Mouse (Mus musculus): ENCODE results near the gene Itih4. TPM values are rescaled to one million over a fixed set of nuclear protein-coding genes. Genes with fewer than 3 reads are reported as not detected.

Itih4 gene
- polyA plus RNA-seq, 1 experiment from 2014 or later = not detected

DNA sequence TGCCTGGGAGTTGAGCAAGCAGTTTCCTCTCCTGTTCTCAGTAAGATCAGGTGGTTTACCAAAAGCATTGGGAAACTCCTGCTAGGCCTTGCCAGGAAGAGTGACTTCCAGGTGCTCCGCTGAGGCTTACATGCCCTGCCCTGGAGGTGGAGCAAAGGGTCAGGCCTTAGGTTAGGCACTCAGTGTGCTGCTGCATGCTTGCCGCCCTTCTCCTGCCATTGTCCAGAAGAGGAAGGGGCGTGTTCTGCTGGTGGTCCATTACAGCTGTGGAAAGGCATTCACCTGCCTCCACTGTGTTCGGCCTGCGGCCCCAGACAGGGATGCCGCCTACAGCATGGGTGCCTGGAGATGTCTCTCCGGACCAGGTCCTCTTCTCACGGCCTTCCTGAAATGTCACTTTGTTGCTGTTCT is 16.9 kb upstream of the Itih4 start:
- H3K4me3 ChIP-seq = no peak overlapping the region
- no peak overlapping the region for H3K27ac ChIP-seq (replicated peaks)
- DNase-seq (ENCODE audit: low spot score) = no peak
- peaks cover 58% of the 10 kb centered on the region for H3K36me3 ChIP-seq
- H3K27me3 ChIP-seq (ENCODE audit: low read depth, poor library complexity, severe bottlenecking) = no peaks in the 10 kb centered on the region
- H3K9me3 ChIP-seq (replicated peaks) = no peaks in the 10 kb centered on the region
- H3K4me1 ChIP-seq = no peaks in the 10 kb centered on the region
- 84% methylated on average over 8 of the region's 8 CpGs for WGBS

DNA sequence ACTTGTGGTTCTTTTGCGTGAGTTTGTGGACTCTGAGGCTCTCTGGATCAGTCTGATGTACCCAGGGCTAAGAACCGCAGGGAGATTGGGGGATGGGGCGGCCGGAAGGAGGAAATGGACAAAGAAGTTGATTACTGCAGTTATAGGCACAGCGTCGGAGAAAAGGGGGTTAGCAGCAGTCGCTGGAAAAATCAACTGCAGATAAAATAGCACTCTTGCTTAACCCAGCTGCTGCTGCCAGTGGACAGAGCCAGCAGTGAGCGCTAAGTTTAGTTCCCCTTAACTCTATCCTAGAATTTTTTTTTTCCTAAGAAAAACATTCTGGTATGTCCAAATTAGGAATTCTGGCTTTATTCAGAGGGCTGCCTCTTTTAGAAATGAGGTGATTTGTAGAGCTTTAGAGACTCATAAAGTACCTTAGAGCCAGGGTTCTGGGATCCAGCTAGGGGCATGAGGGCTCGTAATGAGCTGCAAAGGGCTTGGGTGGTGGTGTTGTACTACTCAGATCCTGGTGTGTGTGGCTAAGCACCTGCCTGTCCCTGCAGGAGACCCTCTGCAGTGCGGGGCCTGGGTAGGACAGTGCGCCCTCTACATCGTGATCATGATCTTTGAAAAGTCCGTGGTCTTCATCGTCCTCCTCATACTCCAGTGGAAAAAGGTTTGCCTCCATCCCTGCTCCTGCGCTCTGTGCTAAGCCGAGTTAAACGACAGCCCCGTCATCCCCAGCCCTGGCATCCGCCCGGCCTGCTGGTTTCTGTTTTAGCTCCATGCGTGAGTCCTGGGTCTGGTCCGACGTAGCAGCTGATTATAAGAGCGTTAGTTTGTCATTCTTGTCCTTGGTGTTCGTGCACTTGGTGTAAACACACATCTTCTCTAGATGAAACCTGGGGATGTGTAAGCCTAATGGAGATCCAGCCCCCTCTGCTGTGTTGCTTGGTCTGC is 15.8 kb upstream of the Itih4 start:
- 93% methylated on average over 25 of the region's 25 CpGs for WGBS
- H3K36me3 ChIP-seq = peaks cover 59% of the 10 kb centered on the region
- no peak for DNase-seq (ENCODE audit: low spot score)
- H3K27me3 ChIP-seq (ENCODE audit: low read depth, poor library complexity, severe bottlenecking) = no peaks in the 10 kb centered on the region
- H3K9me3 ChIP-seq (replicated peaks) = no peaks in the 10 kb centered on the region
- no peak overlapping the region for H3K4me3 ChIP-seq
- no peaks in the 10 kb centered on the region for H3K4me1 ChIP-seq
- no peak overlapping the region for H3K27ac ChIP-seq (replicated peaks)

DNA sequence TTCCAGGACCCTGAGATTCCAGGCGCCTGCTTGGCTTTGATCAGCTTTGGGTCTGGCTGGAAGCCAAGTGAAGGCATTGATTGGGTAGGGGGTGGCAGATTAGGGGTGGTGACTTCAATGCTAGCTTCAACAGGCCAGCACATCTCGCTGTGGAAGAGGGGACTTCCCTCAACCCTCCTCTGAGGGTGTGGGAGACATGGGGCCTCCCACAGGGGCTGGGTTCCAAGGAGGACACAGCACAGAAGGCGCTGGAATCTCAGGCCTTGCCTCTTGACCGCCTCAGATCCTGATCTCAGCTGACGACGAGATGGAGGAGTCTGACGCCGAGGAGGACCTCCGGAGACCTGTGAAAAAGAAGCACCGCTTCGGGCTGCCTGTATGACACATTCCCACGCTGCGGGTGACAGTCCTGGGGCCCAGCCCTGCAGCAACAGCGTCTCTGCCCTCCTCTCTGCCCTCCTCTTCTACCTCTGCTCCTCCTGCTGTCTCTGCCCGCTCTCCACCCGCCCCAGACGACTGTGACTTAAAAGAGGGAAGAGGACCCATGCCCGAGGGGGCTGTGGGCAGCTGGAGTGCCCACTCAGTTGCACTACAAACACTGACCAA is 12.1 kb upstream of the Itih4 start:
- 90% methylated on average over 18 of the region's 18 CpGs for WGBS
- no peak overlapping the region for H3K27ac ChIP-seq (replicated peaks)
- no peak for DNase-seq (ENCODE audit: low spot score)
- H3K27me3 ChIP-seq (ENCODE audit: low read depth, poor library complexity, severe bottlenecking) = no peaks in the 10 kb centered on the region
- no peaks in the 10 kb centered on the region; the same call in 1 of the 2 replicates for H3K4me1 ChIP-seq
- H3K36me3 ChIP-seq = peaks cover 60% of the 10 kb centered on the region
- H3K4me3 ChIP-seq = no peak overlapping the region
- no peaks in the 10 kb centered on the region for H3K9me3 ChIP-seq (replicated peaks)

DNA sequence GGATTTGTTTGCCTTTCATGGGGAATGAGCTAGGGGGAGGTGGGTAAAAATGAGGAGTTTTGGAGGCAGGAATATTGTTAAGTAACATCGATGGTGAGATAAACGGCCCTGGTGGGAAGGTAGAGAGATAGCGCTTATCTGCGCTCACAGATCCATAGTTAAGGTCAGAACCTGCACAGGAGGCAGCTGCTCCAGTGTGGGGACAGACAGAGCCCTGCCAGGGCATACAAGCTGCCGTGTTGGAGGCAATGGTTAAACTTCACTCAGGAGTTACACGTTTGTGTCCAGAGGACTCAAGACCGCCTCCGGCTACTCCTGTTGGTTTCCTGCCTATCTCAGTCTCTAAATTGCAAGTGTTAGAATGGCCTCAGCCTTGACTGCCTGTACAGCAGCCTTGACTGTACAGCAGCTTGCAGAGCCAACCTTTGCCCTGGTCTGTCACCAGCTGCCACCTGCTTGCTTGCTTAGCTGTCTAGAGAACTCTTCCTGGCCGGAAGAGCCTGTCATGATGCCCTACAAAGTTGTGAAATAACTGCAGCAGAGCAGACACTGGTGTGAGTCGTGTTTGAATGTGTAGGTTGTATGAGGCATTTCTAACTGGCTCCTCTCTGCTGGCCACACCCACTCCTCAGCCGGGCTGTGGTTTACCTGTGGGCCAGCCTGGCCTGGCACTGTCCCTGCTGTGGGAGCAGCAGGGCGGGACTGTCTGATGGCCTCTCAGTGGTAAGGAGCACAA is 11.0 kb upstream of the Itih4 start:
- Histone ChIP-seq H3K4me3 (no peak overlapping the region), H3K36me3 (peaks cover 53% of the 10 kb centered on the region), H3K27me3 (ENCODE audit: low read depth, poor library complexity, severe bottlenecking) (no peaks in the 10 kb centered on the region), H3K4me1 (peaks cover 5% of the 10 kb centered on the region), H3K27ac (replicated peaks) (no peak overlapping the region), H3K9me3 (replicated peaks) (no peaks in the 10 kb centered on the region)
- no peak for DNase-seq (ENCODE audit: low spot score)
- WGBS = 92% methylated on average over 12 of the region's 12 CpGs

DNA sequence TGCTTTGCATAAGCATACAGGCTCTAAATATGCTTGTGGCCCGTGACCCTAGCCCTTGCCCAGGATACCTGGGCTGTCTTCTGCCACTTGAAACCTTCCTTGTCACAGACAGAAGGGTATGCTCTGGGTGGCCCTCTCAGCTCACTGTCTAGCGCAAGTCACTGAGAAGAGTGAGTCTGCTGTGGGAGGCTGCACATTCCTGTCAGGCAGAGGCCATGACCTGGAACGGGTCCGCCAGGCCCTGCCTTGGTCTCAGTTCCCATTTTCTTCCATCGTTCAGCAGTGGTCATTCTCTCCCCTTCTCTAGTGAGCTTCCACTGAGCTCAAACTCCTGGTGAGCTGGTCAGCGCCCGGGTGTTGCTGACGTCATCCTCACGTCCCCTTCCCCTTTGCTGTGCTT is 10.3 kb upstream of the Itih4 start:
- H3K27me3 ChIP-seq (ENCODE audit: low read depth, poor library complexity, severe bottlenecking) = no peaks in the 10 kb centered on the region
- H3K36me3 ChIP-seq = peaks cover 50% of the 10 kb centered on the region
- 86% methylated on average over 9 of the region's 9 CpGs for WGBS
- no peak overlapping the region for H3K27ac ChIP-seq (replicated peaks)
- H3K4me3 ChIP-seq = no peak overlapping the region
- peaks cover 5% of the 10 kb centered on the region for H3K4me1 ChIP-seq
- DNase-seq (ENCODE audit: low spot score) = no peak
- no peaks in the 10 kb centered on the region for H3K9me3 ChIP-seq (replicated peaks)

DNA sequence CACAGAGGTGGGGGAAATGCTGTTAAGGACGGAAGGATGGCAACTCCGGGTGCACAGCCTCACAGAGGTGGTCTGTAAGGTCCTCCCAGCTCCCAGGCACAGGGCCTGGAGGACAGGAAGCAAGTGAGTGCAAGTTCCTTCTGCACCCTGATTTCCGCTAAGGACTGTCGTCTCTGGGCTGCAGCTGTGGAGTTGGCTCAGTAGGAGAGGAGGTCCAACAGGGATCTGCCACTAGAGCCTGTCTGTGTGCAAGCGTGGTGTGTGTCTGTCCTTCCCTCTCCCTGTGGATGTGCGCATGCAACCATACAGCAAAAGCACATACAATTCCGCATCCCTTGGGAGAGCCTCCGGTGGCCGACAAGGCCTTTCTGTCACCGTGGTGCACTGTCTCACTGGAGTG is 9.8 kb upstream of the Itih4 start:
- no peak overlapping the region for H3K4me3 ChIP-seq
- no peak for DNase-seq (ENCODE audit: low spot score)
- peaks cover 46% of the 10 kb centered on the region for H3K36me3 ChIP-seq
- WGBS = 88% methylated on average over 10 of the region's 10 CpGs
- H3K27me3 ChIP-seq (ENCODE audit: low read depth, poor library complexity, severe bottlenecking) = no peaks in the 10 kb centered on the region
- peaks cover 5% of the 10 kb centered on the region for H3K4me1 ChIP-seq
- no peaks in the 10 kb centered on the region for H3K9me3 ChIP-seq (replicated peaks)
- no peak overlapping the region for H3K27ac ChIP-seq (replicated peaks)

DNA sequence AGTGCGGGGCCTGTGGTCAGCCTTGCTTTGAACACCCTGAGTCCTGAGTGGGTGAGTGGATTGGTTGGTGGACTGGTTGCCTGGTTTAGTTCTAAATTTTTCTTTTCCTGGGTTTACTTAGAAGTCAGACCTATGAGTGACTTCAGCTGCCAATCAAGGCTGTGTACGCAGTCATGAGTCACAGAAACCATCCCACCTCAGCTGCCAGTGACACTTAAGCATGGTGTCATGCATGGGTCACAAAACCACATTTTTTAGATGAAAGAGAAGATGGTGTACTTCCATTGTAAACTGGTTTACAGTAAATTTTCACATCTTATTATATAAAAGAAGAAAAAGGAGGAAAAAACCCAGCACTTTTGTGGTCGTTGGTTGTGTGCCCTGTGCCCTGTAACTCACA is 8.4 kb upstream of the Itih4 start:
- Histone ChIP-seq H3K27me3 (ENCODE audit: low read depth, poor library complexity, severe bottlenecking) (no peaks in the 10 kb centered on the region), H3K27ac (replicated peaks) (no peak overlapping the region), H3K36me3 (peaks cover 34% of the 10 kb centered on the region), H3K4me3 (no peak overlapping the region), H3K4me1 (peaks cover 5% of the 10 kb centered on the region), H3K9me3 (replicated peaks) (no peaks in the 10 kb centered on the region)
- DNase-seq (ENCODE audit: low spot score) = no peak
- 94% methylated on average over 3 of the region's 3 CpGs for WGBS

DNA sequence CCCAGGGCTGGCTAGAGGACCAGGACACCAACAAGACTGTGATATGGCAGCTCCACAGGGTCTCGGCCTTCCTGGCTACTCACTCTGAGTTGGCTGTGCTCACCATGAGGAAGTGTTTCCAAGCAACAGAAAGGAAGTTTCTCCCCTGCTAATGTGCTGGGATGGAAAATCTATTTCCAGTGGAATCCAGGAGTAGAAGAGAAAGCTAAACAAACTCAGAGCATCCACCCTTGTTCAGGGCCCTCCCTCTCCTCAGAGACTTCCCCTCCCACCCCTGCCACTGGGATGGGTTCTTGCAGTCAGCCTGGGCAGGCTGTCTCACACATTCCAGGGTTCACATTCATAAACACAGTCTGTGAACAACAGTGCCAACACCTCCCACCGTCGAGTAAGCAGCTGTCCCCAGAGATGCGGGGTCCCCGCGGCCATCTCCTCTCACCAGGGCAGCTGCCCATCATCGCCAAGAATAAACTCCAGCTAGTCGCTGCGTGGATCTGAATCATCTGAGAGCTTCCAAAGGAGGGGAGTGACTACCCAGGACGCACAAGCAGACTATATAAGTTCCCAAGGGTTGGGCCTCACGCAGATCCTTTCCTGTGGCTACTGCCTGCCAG is 7.2 kb upstream of the Itih4 start, which contains the start of gene Mustn1:
Mustn1 (plus strand) TSS at position 243 of the 614 bp plus-strand sequence.
- WGBS = 79% methylated on average over 11 of the region's 11 CpGs
- peaks cover 5% of the 10 kb centered on the region for H3K4me1 ChIP-seq
- H3K36me3 ChIP-seq = peaks cover 23% of the 10 kb centered on the region
- no peak within 1 kb of the TSS for H3K27ac ChIP-seq (replicated peaks)
- no peaks in the 10 kb centered on the region for H3K27me3 ChIP-seq (ENCODE audit: low read depth, poor library complexity, severe bottlenecking)
- H3K9me3 ChIP-seq (replicated peaks) = no peaks in the 10 kb centered on the region
- H3K4me3 ChIP-seq = no peak within 1 kb of the TSS
- no peak for DNase-seq (ENCODE audit: low spot score)

DNA sequence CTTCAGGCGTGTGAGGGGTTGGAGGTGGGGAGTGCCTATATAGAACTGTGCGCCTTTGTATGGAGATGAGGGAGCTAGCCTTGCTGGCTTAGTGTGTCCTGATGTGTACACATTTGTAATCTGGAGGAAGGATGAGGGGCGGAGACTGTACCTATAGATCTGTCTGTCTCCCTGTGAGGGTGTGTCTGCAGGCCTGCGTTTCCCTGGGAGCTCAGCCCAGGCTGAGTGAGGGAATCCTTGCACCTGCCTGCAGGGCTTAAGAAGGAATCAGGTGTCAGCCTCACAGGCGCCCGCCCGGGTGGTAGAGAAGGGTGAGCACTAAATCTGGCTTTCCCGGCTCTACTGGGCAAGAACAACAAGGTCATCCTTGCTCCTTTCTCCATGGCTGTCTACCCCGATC is 6.5 kb upstream of the Itih4 start:
- H3K4me3 ChIP-seq = no peak overlapping the region
- DNase-seq (ENCODE audit: low spot score) = no peak
- peaks cover 16% of the 10 kb centered on the region for H3K36me3 ChIP-seq
- no peaks in the 10 kb centered on the region for H3K9me3 ChIP-seq (replicated peaks)
- H3K27me3 ChIP-seq (ENCODE audit: low read depth, poor library complexity, severe bottlenecking) = no peaks in the 10 kb centered on the region
- H3K27ac ChIP-seq (replicated peaks) = no peak overlapping the region
- 66% methylated on average over 9 of the region's 9 CpGs for WGBS
- peaks cover 5% of the 10 kb centered on the region for H3K4me1 ChIP-seq

DNA sequence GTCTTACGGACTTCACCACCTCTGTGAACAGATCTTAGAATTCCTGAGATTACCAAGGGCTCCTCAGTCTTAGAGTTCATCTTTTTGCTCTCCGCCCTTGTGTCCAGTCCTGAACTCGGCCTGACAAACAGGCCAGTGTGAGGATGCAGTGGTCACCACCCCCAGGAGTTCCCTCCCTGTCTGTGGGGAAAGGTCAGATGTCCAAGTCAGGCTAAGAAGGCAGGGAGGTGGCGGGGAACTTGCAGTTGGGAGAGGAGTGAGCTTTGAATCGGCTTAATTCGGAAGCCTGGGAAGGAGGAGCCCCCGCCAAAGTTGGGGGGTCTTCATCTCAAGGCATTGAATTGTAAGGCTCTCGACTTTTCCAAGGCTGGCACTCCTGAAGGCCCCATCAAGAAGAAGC is 6.0 kb upstream of the Itih4 start:
- 0 out of 2 replicates have a peak overlapping the region, but pooled peaks have one; percentile 2 for H3K27ac ChIP-seq (replicated peaks)
- 80% methylated on average over 8 of the region's 8 CpGs for WGBS
- no peaks in the 10 kb centered on the region for H3K27me3 ChIP-seq (ENCODE audit: low read depth, poor library complexity, severe bottlenecking)

DNA sequence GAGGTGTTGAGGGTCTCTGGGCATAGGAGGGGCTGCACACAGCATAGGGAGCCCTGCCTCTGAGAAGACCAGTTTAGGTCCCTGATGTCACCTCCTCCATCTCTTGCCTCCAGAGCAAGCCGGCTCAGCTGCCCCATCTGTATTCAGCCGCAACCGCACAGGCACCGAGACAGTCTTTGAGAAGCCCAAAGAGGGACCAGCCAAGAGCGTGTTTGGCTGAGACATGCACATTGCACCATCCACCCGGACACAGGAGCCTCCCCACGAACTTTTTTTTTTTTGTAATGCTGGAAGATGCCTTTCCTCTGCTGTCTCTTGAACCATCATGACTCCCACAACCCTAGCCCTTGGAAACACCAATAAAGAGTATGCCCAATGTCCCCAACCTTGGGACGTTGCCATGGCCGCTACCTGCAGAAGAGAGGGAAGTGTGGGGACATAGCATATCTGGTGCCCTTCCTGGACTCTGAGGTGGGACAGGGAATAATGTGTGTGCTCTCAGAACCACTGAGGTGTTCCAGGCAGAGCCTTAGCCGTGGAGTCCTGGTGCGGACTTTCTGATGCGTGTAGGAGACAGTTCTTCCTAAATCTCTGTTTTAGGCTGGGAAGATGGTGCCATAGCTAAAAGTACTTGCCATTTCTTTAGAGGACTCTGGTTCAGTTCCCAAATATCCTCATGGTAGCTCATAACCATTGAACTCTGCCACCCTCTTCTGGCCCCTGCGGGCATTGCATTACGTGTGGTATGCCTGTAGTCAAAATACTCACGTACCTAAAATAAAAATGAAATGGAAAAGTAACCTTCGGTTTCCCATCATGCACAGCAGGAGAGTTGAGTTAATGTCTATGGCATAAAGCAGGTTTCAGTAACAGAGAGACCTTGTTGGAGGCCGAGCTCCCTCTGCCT is 5.2 kb upstream of the Itih4 start:
- Histone ChIP-seq H3K27ac (replicated peaks) (no peak overlapping the region), H3K4me1 (peaks cover 5% of the 10 kb centered on the region), H3K4me3 (no peak overlapping the region), H3K36me3 (peaks cover 5% of the 10 kb centered on the region), H3K27me3 (ENCODE audit: low read depth, poor library complexity, severe bottlenecking) (no peaks in the 10 kb centered on the region), H3K9me3 (replicated peaks) (no peaks in the 10 kb centered on the region)
- 86% methylated on average over 17 of the region's 17 CpGs for WGBS
- no peak for DNase-seq (ENCODE audit: low spot score)

More for the DNA sequence above, 6.0 kb upstream of the Itih4 start:
- Histone ChIP-seq H3K9me3 (replicated peaks) (no peaks in the 10 kb centered on the region), H3K4me3 (no peak overlapping the region), H3K36me3 (peaks cover 13% of the 10 kb centered on the region), H3K4me1 (peaks cover 5% of the 10 kb centered on the region)
- no peak for DNase-seq (ENCODE audit: low spot score)

All from midbrain, embryonic 10.5 days (tissue).